In the genomic region with DNA sequence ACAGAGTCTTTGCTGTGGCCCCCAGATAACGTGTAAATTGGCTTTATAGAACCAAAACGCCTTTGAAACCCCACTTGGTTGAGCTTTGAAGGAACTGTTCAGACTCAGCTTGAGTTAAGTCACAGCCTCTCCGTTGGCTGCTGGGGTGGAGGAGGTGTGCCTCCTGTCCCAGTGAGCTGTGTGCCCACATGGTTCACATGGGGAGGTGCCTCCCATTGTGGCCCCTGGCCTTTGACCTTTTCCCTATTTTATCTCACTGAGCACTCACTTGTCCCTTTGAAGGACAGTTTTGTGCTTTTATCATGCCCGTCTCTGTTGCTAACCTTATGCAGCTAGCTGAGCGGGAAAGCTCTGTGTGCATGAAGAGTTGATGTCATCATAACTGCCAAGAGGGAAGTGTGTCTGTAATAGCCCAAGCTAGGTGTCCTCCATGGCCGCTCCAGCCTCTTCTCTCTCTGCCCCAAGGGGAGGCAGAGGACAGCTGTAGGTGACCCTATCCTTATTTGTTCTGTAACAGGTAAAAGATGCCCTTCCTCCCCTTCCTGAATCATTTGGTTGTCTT, we compare ENCODE assay signal across 12 mouse cellular contexts. TPM values are rescaled to one million over a fixed set of nuclear protein-coding genes. Genes with fewer than 3 reads are reported as not detected.
DNase-seq lines count a peak whose midpoint lies in the region; ATAC-seq lines count a peak whose summit lies in the region.
"Had no signal": no experiment of that assay in that cellular context is flagged by ENCODE, and none has a peak within 500 bp of the region (broad histone marks: within the 10 kb centered on the region; RNA-seq: fewer than 3 reads in every experiment).

No protein-coding gene starts in this region.

- no peaks in the 10 kb centered on the region for H3K9me3 ChIP-seq in heart, embryonic 10.5 days
- H3K9me3 ChIP-seq in midbrain, embryonic 10.5 days (replicated peaks), result no peaks in the 10 kb centered on the region
- H3K9me3 ChIP-seq in midbrain, embryonic 13.5 days, result no peaks in the 10 kb centered on the region
- H3K9me3 ChIP-seq in liver, embryonic 11.5 days (ENCODE audit: control insufficient read depth, low read length), result no peaks in the 10 kb centered on the region

- H3K27me3 ChIP-seq in heart, embryonic 10.5 days (ENCODE audit: insufficient read depth, poor library complexity, severe bottlenecking), result no peaks in the 10 kb centered on the region
- H3K27me3 ChIP-seq in midbrain, embryonic 10.5 days (ENCODE audit: low read depth, poor library complexity, severe bottlenecking), result no peaks in the 10 kb centered on the region
- no peaks in the 10 kb centered on the region for H3K27me3 ChIP-seq in midbrain, embryonic 13.5 days
- no peaks in the 10 kb centered on the region for H3K27me3 ChIP-seq in liver, embryonic 11.5 days (replicated peaks; ENCODE audit: control insufficient read depth, insufficient read depth, low read length)
- no peaks in the 10 kb centered on the region for H3K27me3 ChIP-seq in splenic B cell, adult 2 months (ENCODE audit: control insufficient read depth, insufficient read depth, low read length, poor library complexity, severe bottlenecking)

- intact Hi-C loops in heart, postnatal 14 days (cut with DNase I), result no loop called here

- DNase-seq in heart, embryonic 10.5 days (ENCODE audit: low spot score), result no peak
- no peak for DNase-seq in heart, postnatal 14 days
- DNase-seq in midbrain, embryonic 10.5 days (ENCODE audit: low spot score), result no peak
- DNase-seq in liver, embryonic 11.5 days (ENCODE audit: low spot score), result no peak
- peak; percentile 11 for DNase-seq in splenic B cell, adult 2 months (ENCODE audit: low read depth, low spot score)
- DNase-seq in urinary bladder, postnatal 36 days (ENCODE audit: low spot score in 2 of 2), result no peak
- DNase-seq: cerebellum, postnatal 25 days; right cerebral cortex, postnatal 4 days had no signal

- ATAC-seq in midbrain, embryonic 13.5 days, result no peak
- ATAC-seq in liver, embryonic 11.5 days (replicated peaks; ENCODE audit: low FRiP score), result 0 out of 2 replicates have a peak, but pooled peaks have one; percentile 19
- ATAC-seq: lung, postnatal 0 days had no signal

- WGBS in heart, embryonic 10.5 days, result 30% methylated on average over 6 of the region's 6 CpGs
- WGBS in midbrain, embryonic 10.5 days, result 46% methylated on average over 6 of the region's 6 CpGs
- 38% methylated on average over 6 of the region's 6 CpGs for WGBS in midbrain, embryonic 13.5 days
- WGBS in liver, embryonic 11.5 days, result 17% methylated on average over 6 of the region's 6 CpGs

- H3K4me2 ChIP-seq in midbrain, embryonic 13.5 days (replicated peaks), result no peak overlapping the region
- H3K4me2 ChIP-seq in liver, embryonic 11.5 days, result peak overlapping the region; percentile 15; the same call in 1 of the 2 replicates

- H3K36me3 ChIP-seq in heart, embryonic 10.5 days, result peaks cover 11% of the 10 kb centered on the region; the same call in 1 of the 2 replicates
- H3K36me3 ChIP-seq in midbrain, embryonic 10.5 days, result peaks cover 39% of the 10 kb centered on the region
- peaks cover 39% of the 10 kb centered on the region for H3K36me3 ChIP-seq in midbrain, embryonic 13.5 days
- no peaks in the 10 kb centered on the region for H3K36me3 ChIP-seq in liver, embryonic 11.5 days (ENCODE audit: control insufficient read depth, insufficient read depth, low read length)
- H3K36me3 ChIP-seq in splenic B cell, adult 2 months (ENCODE audit: control insufficient read depth, insufficient read depth, low read length, poor library complexity, severe bottlenecking), result no peaks in the 10 kb centered on the region

- no peak overlapping the region for H3K4me3 ChIP-seq in heart, embryonic 10.5 days
- H3K4me3 ChIP-seq in midbrain, embryonic 10.5 days, result no peak overlapping the region
- no peak overlapping the region for H3K4me3 ChIP-seq in midbrain, embryonic 13.5 days (replicated peaks)
- no peak overlapping the region for H3K4me3 ChIP-seq in liver, embryonic 11.5 days (ENCODE audit: low read depth, low read length)

- H3K9ac ChIP-seq in midbrain, embryonic 13.5 days (replicated peaks), result no peak overlapping the region
- no peak overlapping the region for H3K9ac ChIP-seq in liver, embryonic 11.5 days (ENCODE audit: low read depth, low read length)

- peaks cover 68% of the 10 kb centered on the region for H3K4me1 ChIP-seq in heart, embryonic 10.5 days
- peaks cover 20% of the 10 kb centered on the region for H3K4me1 ChIP-seq in midbrain, embryonic 10.5 days
- no peaks in the 10 kb centered on the region for H3K4me1 ChIP-seq in midbrain, embryonic 13.5 days (replicated peaks)
- H3K4me1 ChIP-seq in liver, embryonic 11.5 days (replicated peaks; ENCODE audit: control insufficient read depth, insufficient read depth, low read length), result peaks cover 31% of the 10 kb centered on the region

- H3K27ac ChIP-seq in heart, embryonic 10.5 days, result peak overlapping the region; percentile 75
- H3K27ac ChIP-seq in midbrain, embryonic 10.5 days (replicated peaks), result peak overlapping the region; percentile 13; the same call in 1 of the 2 replicates
- H3K27ac ChIP-seq in midbrain, embryonic 13.5 days, result no peak overlapping the region
- H3K27ac ChIP-seq in liver, embryonic 11.5 days (ENCODE audit: low read depth, low read length), result 0 out of 2 replicates have a peak overlapping the region, but pooled peaks have one; percentile 6

RNA-seq across cellular contexts. Expression of a gene that starts 23.0 kb away (rescaled TPM):
- polyA plus RNA-seq in heart, embryonic 10.5 days (2016; fragmentation: Nextera tagmentation; extraction: Ambion mirVana), result 0.28 TPM in 1 of 2 replicates, not detected in the other
- under 1 TPM; 0.07 to 0.12 TPM for total RNA-seq in heart, postnatal 14 days (2021)
- polyA plus RNA-seq in midbrain, embryonic 10.5 days (2016; fragmentation: Nextera tagmentation; extraction: Ambion mirVana), result 0.17 and 0.20 TPM in 2 replicates
- 0.05 and 0.21 TPM in 2 replicates for polyA plus RNA-seq in midbrain, embryonic 13.5 days (2015; fragmentation: Nextera tagmentation; extraction: Ambion mirVana)
- 0.06 TPM in 1 of 2 replicates, not detected in the other for polyA plus RNA-seq in liver, embryonic 11.5 days (2014; fragmentation: Nextera tagmentation; extraction: Ambion mirVana)

RNA-seq across cellular contexts. Expression of a gene that starts 36.2 kb away (rescaled TPM):
- polyA plus RNA-seq in heart, embryonic 10.5 days (2016; fragmentation: Nextera tagmentation; extraction: Ambion mirVana), result not detected in 2 replicates
- not detected for total RNA-seq in heart, postnatal 14 days (2021)
- polyA plus RNA-seq in midbrain, embryonic 10.5 days (2016; fragmentation: Nextera tagmentation; extraction: Ambion mirVana), result not detected in 2 replicates
- polyA plus RNA-seq in midbrain, embryonic 13.5 days (2015; fragmentation: Nextera tagmentation; extraction: Ambion mirVana), result not detected in 2 replicates
- not detected in 2 replicates for polyA plus RNA-seq in liver, embryonic 11.5 days (2014; fragmentation: Nextera tagmentation; extraction: Ambion mirVana)
- total RNA-seq: left cerebral cortex, postnatal 10 days had no signal
- polyA plus RNA-seq: large intestine, adult 2 months; lung, postnatal 0 days had no signal

RNA-seq across cellular contexts. Expression of a gene that starts 55.2 kb away (rescaled TPM):
- polyA plus RNA-seq in heart, embryonic 10.5 days (2016; fragmentation: Nextera tagmentation; extraction: Ambion mirVana), result 27.0 and 31.3 TPM in 2 replicates
- total RNA-seq in heart, postnatal 14 days (2021), result 10 to 100 TPM; 13.2 to 18.6 TPM
- 26.8 and 29.6 TPM in 2 replicates for polyA plus RNA-seq in midbrain, embryonic 10.5 days (2016; fragmentation: Nextera tagmentation; extraction: Ambion mirVana)
- 25.8 and 28.8 TPM in 2 replicates for polyA plus RNA-seq in midbrain, embryonic 13.5 days (2015; fragmentation: Nextera tagmentation; extraction: Ambion mirVana)
- 9.1 and 10.5 TPM in 2 replicates for polyA plus RNA-seq in liver, embryonic 11.5 days (2014; fragmentation: Nextera tagmentation; extraction: Ambion mirVana)

RNA-seq across cellular contexts. Expression of a gene that starts 55.3 kb away (rescaled TPM):
- polyA plus RNA-seq in heart, embryonic 10.5 days (2016; fragmentation: Nextera tagmentation; extraction: Ambion mirVana), result 15.2 and 22.4 TPM in 2 replicates
- 1 to 10 TPM; 1.7 to 2.1 TPM for total RNA-seq in heart, postnatal 14 days (2021)
- 29.6 and 32.3 TPM in 2 replicates for polyA plus RNA-seq in midbrain, embryonic 10.5 days (2016; fragmentation: Nextera tagmentation; extraction: Ambion mirVana)
- polyA plus RNA-seq in midbrain, embryonic 13.5 days (2015; fragmentation: Nextera tagmentation; extraction: Ambion mirVana), result 14.5 and 14.9 TPM in 2 replicates
- polyA plus RNA-seq in liver, embryonic 11.5 days (2014; fragmentation: Nextera tagmentation; extraction: Ambion mirVana), result 20.7 and 23.0 TPM in 2 replicates
